Mouse (Mus musculus): ENCODE data around the gene Rnf208. TPM values are rescaled to one million over a fixed set of nuclear protein-coding genes. Genes with fewer than 3 reads are reported as not detected.
A peak's percentile ranks its signal among the peaks of the same experiment; 100 is the strongest.

Rnf208 gene
- polyA plus RNA-seq, 1 experiment from 2014 or later = 34.0 TPM

GRCm38 (mm10) chr2:25263623-25264285, 21.7 kb downstream of the Rnf208 start:
- no peak for DNase-seq (ENCODE audit: low spot score)
- Histone ChIP-seq H3K36me3 (ENCODE audit: control insufficient read depth, insufficient read depth, low read length) (no peaks in the 10 kb centered on the region), H3K9me3 (ENCODE audit: control insufficient read depth, low read length) (no peaks in the 10 kb centered on the region), H3K4me2 (ENCODE audit: low read depth) (peak overlapping the region; percentile 98), H3K27ac (ENCODE audit: low read depth, low read length) (no peak overlapping the region), H3K4me1 (ENCODE audit: control insufficient read depth, insufficient read depth, low read length) (peaks cover 14% of the 10 kb centered on the region; the same call in 1 of the 2 replicates), H3K9ac (ENCODE audit: low read length) (peak overlapping the region; percentile 49), H3K4me3 (ENCODE audit: low read depth, low read length) (peak overlapping the region; percentile 79), H3K27me3 (ENCODE audit: control insufficient read depth, insufficient read depth, low read length) (peaks cover 15% of the 10 kb centered on the region)
- WGBS = 21% methylated on average over 12 of the region's 12 CpGs
- ATAC-seq (ENCODE audit: insufficient read depth, low FRiP score, low TSS enrichment) = no peak

- no peak for ATAC-seq (ENCODE audit: insufficient read depth, low FRiP score, low TSS enrichment)
- 77% methylated on average over 5 of the region's 5 CpGs for WGBS
- H3K4me1 ChIP-seq (ENCODE audit: control insufficient read depth, insufficient read depth, low read length) = peaks cover 14% of the 10 kb centered on the region; the same call in 1 of the 2 replicates
- H3K9ac ChIP-seq (ENCODE audit: low read length) = no peak overlapping the region
- H3K36me3 ChIP-seq (ENCODE audit: control insufficient read depth, insufficient read depth, low read length) = no peaks in the 10 kb centered on the region
- no peak for DNase-seq (ENCODE audit: low spot score)
- peak overlapping the region; percentile 98; the same call in 1 of the 2 replicates for H3K4me2 ChIP-seq (ENCODE audit: low read depth)
- H3K27me3 ChIP-seq (ENCODE audit: control insufficient read depth, insufficient read depth, low read length) = peaks cover 15% of the 10 kb centered on the region
- H3K9me3 ChIP-seq (ENCODE audit: control insufficient read depth, low read length) = no peaks in the 10 kb centered on the region
- 0 out of 2 replicates have a peak overlapping the region, but pooled peaks have one; percentile 79 for H3K4me3 ChIP-seq (ENCODE audit: low read depth, low read length)
- no peak overlapping the region for H3K27ac ChIP-seq (ENCODE audit: low read depth, low read length)
These were observed 22.2 kb downstream of the Rnf208 start for GRCm38 (mm10) chr2:25264286-25264660.

- Histone ChIP-seq H3K36me3 (ENCODE audit: control insufficient read depth, insufficient read depth, low read length) (no peaks in the 10 kb centered on the region), H3K9me3 (ENCODE audit: control insufficient read depth, low read length) (no peaks in the 10 kb centered on the region), H3K27me3 (ENCODE audit: control insufficient read depth, insufficient read depth, low read length) (peaks cover 15% of the 10 kb centered on the region), H3K4me3 (ENCODE audit: low read depth, low read length) (no peak overlapping the region), H3K4me2 (ENCODE audit: low read depth) (no peak overlapping the region), H3K4me1 (ENCODE audit: control insufficient read depth, insufficient read depth, low read length) (peaks cover 14% of the 10 kb centered on the region; the same call in 1 of the 2 replicates), H3K9ac (ENCODE audit: low read length) (no peak overlapping the region), H3K27ac (ENCODE audit: low read depth, low read length) (no peak overlapping the region)
- DNase-seq (ENCODE audit: low spot score) = no peak
- WGBS = 64% methylated on average over 3 of the region's 3 CpGs
- no peak for ATAC-seq (ENCODE audit: insufficient read depth, low FRiP score, low TSS enrichment)
These were observed 22.8 kb downstream of the Rnf208 start for GRCm38 (mm10) chr2:25264851-25265250.

- no peak for ATAC-seq (ENCODE audit: insufficient read depth, low FRiP score, low TSS enrichment)
- Histone ChIP-seq H3K4me2 (ENCODE audit: low read depth) (0 out of 2 replicates have a peak overlapping the region, but pooled peaks have one; percentile 10), H3K4me3 (ENCODE audit: low read depth, low read length) (no peak overlapping the region), H3K4me1 (ENCODE audit: control insufficient read depth, insufficient read depth, low read length) (peaks cover 18% of the 10 kb centered on the region), H3K27ac (ENCODE audit: low read depth, low read length) (no peak overlapping the region), H3K36me3 (ENCODE audit: control insufficient read depth, insufficient read depth, low read length) (no peaks in the 10 kb centered on the region), H3K9me3 (ENCODE audit: control insufficient read depth, low read length) (no peaks in the 10 kb centered on the region), H3K27me3 (ENCODE audit: control insufficient read depth, insufficient read depth, low read length) (peaks cover 15% of the 10 kb centered on the region), H3K9ac (ENCODE audit: low read length) (no peak overlapping the region)
- no peak for DNase-seq (ENCODE audit: low spot score)
- WGBS = 71% methylated on average over 6 of the region's 6 CpGs
These were observed 24.0 kb downstream of the Rnf208 start for GRCm38 (mm10) chr2:25265897-25266656.

- H3K9me3 ChIP-seq (ENCODE audit: control insufficient read depth, low read length) = no peaks in the 10 kb centered on the region
- DNase-seq (ENCODE audit: low spot score) = no peak
- WGBS = 48% methylated on average over 2 of the region's 2 CpGs
- no peak overlapping the region for H3K4me2 ChIP-seq (ENCODE audit: low read depth)
- peaks cover 15% of the 10 kb centered on the region for H3K27me3 ChIP-seq (ENCODE audit: control insufficient read depth, insufficient read depth, low read length)
- H3K9ac ChIP-seq (ENCODE audit: low read length) = no peak overlapping the region
- no peaks in the 10 kb centered on the region for H3K36me3 ChIP-seq (ENCODE audit: control insufficient read depth, insufficient read depth, low read length)
- ATAC-seq (ENCODE audit: insufficient read depth, low FRiP score, low TSS enrichment) = no peak
- H3K27ac ChIP-seq (ENCODE audit: low read depth, low read length) = no peak overlapping the region
- no peak overlapping the region for H3K4me3 ChIP-seq (ENCODE audit: low read depth, low read length)
- peaks cover 24% of the 10 kb centered on the region for H3K4me1 ChIP-seq (ENCODE audit: control insufficient read depth, insufficient read depth, low read length)
These were observed 24.7 kb downstream of the Rnf208 start for GRCm38 (mm10) chr2:25266720-25267119.

- no peaks in the 10 kb centered on the region for H3K9me3 ChIP-seq (ENCODE audit: control insufficient read depth, low read length)
- H3K36me3 ChIP-seq (ENCODE audit: control insufficient read depth, insufficient read depth, low read length) = no peaks in the 10 kb centered on the region
- H3K4me1 ChIP-seq (ENCODE audit: control insufficient read depth, insufficient read depth, low read length) = peaks cover 24% of the 10 kb centered on the region
- H3K4me3 ChIP-seq (ENCODE audit: low read depth, low read length) = no peak overlapping the region
- peaks cover 15% of the 10 kb centered on the region for H3K27me3 ChIP-seq (ENCODE audit: control insufficient read depth, insufficient read depth, low read length)
- no peak overlapping the region for H3K27ac ChIP-seq (ENCODE audit: low read depth, low read length)
- H3K4me2 ChIP-seq (ENCODE audit: low read depth) = no peak overlapping the region
- no peak for DNase-seq (ENCODE audit: low spot score)
- H3K9ac ChIP-seq (ENCODE audit: low read length) = no peak overlapping the region
- no peak for ATAC-seq (ENCODE audit: insufficient read depth, low FRiP score, low TSS enrichment)
These were observed 25.2 kb downstream of the Rnf208 start for GRCm38 (mm10) chr2:25267241-25267640.

- DNase-seq (ENCODE audit: low spot score) (no peak), ATAC-seq (ENCODE audit: insufficient read depth, low FRiP score, low TSS enrichment) (no peak)
- Histone ChIP-seq H3K27me3 (ENCODE audit: control insufficient read depth, insufficient read depth, low read length) (peaks cover 15% of the 10 kb centered on the region), H3K36me3 (ENCODE audit: control insufficient read depth, insufficient read depth, low read length) (no peaks in the 10 kb centered on the region), H3K27ac (ENCODE audit: low read depth, low read length) (no peak overlapping the region), H3K4me1 (ENCODE audit: control insufficient read depth, insufficient read depth, low read length) (peaks cover 24% of the 10 kb centered on the region), H3K9me3 (ENCODE audit: control insufficient read depth, low read length) (no peaks in the 10 kb centered on the region), H3K9ac (ENCODE audit: low read length) (no peak overlapping the region), H3K4me3 (ENCODE audit: low read depth, low read length) (no peak overlapping the region), H3K4me2 (ENCODE audit: low read depth) (no peak overlapping the region)
- 80% methylated on average over 4 of the region's 4 CpGs for WGBS
These were observed 25.8 kb downstream of the Rnf208 start for GRCm38 (mm10) chr2:25267746-25268309.

- no peaks in the 10 kb centered on the region for H3K27me3 ChIP-seq (ENCODE audit: control insufficient read depth, insufficient read depth, low read length)
- ATAC-seq (ENCODE audit: insufficient read depth, low FRiP score, low TSS enrichment) (peak; percentile 97), DNase-seq (ENCODE audit: low spot score) (peak; percentile 99)
- peaks cover 17% of the 10 kb centered on the region for H3K4me1 ChIP-seq (ENCODE audit: control insufficient read depth, insufficient read depth, low read length)
- H3K27ac ChIP-seq (ENCODE audit: low read depth, low read length) = peak within 1 kb of the TSS; percentile 31; the same call in 1 of the 2 replicates
- peaks cover 5% of the 10 kb centered on the region for H3K36me3 ChIP-seq (ENCODE audit: control insufficient read depth, insufficient read depth, low read length)
- H3K9me3 ChIP-seq (ENCODE audit: control insufficient read depth, low read length) = no peaks in the 10 kb centered on the region
- H3K4me3 ChIP-seq (ENCODE audit: low read depth, low read length) = peak within 1 kb of the TSS; percentile 87
- under 1% methylated on average over 55 of the region's 55 CpGs for WGBS
- peak within 1 kb of the TSS; percentile 92 for H3K4me2 ChIP-seq (ENCODE audit: low read depth)
- H3K9ac ChIP-seq (ENCODE audit: low read length) = peak within 1 kb of the TSS; percentile 70
These were observed 29.9 kb downstream of the Rnf208 start, which contains the start of the genes Ssna1 and Anapc2 for GRCm38 (mm10) chr2:25271827-25272511. Ssna1 (minus strand) TSS chr2:25272438. Anapc2 (plus strand) TSS chr2:25272478.
